Mouse (Mus musculus) c-Kit-positive CD71-positive TER-119-positive erythroid progenitor cells, embryonic 14.5 days (primary cell): ENCODE measurements around the gene Nup188.

ENCODE experiments used
- DNase-seq: peaks from one replicate; pipeline ENCODE4 v3.0.0-alpha.2; 2013; ENCODE audit warnings: low spot score

Nup188 gene

GRCm38 (mm10) chr2:30351149-30351548 is 65.0 kb downstream of the Nup188 start:
- no peak for DNase-seq

- no peak for DNase-seq
Measured at GRCm38 (mm10) chr2:30355861-30356260, 69.7 kb downstream of the Nup188 start.

- DNase-seq, result no peak
Measured at GRCm38 (mm10) chr2:30356266-30356665, 70.1 kb downstream of the Nup188 start.

- no peak for DNase-seq
Measured at GRCm38 (mm10) chr2:30356906-30357305, 70.7 kb downstream of the Nup188 start.

GRCm38 (mm10) chr2:30357552-30358510 is 71.6 kb downstream of the Nup188 start:
- no peak for DNase-seq

GRCm38 (mm10) chr2:30358533-30359531 is 72.6 kb downstream of the Nup188 start, which contains the start of gene Sh3glb2:
TSS of gene Sh3glb2 (minus strand) at chr2:30359337.
- DNase-seq, result peak; percentile 71

GRCm38 (mm10) chr2:30360626-30361025 is 74.4 kb downstream of the Nup188 start:
- no peak for DNase-seq

- DNase-seq, result no peak
Measured at GRCm38 (mm10) chr2:30362865-30363264, 76.7 kb downstream of the Nup188 start.

GRCm38 (mm10) chr2:30363773-30364650 is 77.8 kb downstream of the Nup188 start, which contains the start of gene Miga2:
TSS of gene Miga2 (plus strand) at chr2:30364233.
- peak; percentile 99 for DNase-seq

GRCm38 (mm10) chr2:30365281-30366069 is 79.3 kb downstream of the Nup188 start:
- DNase-seq, result no peak

GRCm38 (mm10) chr2:30366203-30366602 is 80.0 kb downstream of the Nup188 start:
- no peak for DNase-seq

- no peak for DNase-seq
Measured at GRCm38 (mm10) chr2:30371544-30371943, 85.3 kb downstream of the Nup188 start.

- no peak for DNase-seq
Measured at GRCm38 (mm10) chr2:30372726-30373125, 86.5 kb downstream of the Nup188 start.

- no peak for DNase-seq
Measured at GRCm38 (mm10) chr2:30375893-30376292, 89.7 kb downstream of the Nup188 start.

GRCm38 (mm10) chr2:30377721-30378120 is 91.5 kb downstream of the Nup188 start:
- DNase-seq, result no peak

GRCm38 (mm10) chr2:30379307-30379706 is 93.1 kb downstream of the Nup188 start:
- no peak for DNase-seq

GRCm38 (mm10) chr2:30380564-30381376 is 94.6 kb downstream of the Nup188 start:
- no peak for DNase-seq

- peak; percentile 59 for DNase-seq
Measured at GRCm38 (mm10) chr2:30381377-30381725, 95.2 kb downstream of the Nup188 start.

GRCm38 (mm10) chr2:30384814-30385213 is 98.6 kb downstream of the Nup188 start:
- no peak for DNase-seq

GRCm38 (mm10) chr2:30385591-30385990 is 99.4 kb downstream of the Nup188 start:
- no peak for DNase-seq
